Mouse (Mus musculus) intestine, embryonic 16.5 days (tissue): ENCODE measurements around the gene Sin3b. TPM values are rescaled to one million over a fixed set of nuclear protein-coding genes. Genes with fewer than 3 reads are reported as not detected.
A peak's percentile ranks its signal among the peaks of the same experiment; 100 is the strongest.

Source experiments
- ATAC-seq: fragments of 200-750 bp; cut with Nextera tagmentation; 2 replicates; pipeline ENCODE4 v1.8.0; 2017; ENCODE audit warnings: moderate TSS enrichment, moderate library complexity
- H3K27ac ChIP-seq: fragments of 300-500 bp; sonication (generic); 2 replicates; pipeline ENCODE4 v1.5.1; 2014; ENCODE audit warnings: mild to moderate bottlenecking, low read length
- H3K27me3 ChIP-seq: fragments of 300-500 bp; sonication (generic); replicated peaks from 2 replicates; pipeline ENCODE4 v1.6.1; 2014; ENCODE audit warnings: low read length, control low read depth, mixed read lengths; ENCODE audit not compliant: control insufficient read depth, insufficient read depth
- H3K36me3 ChIP-seq: fragments of 300-500 bp; sonication (generic); 2 replicates; pipeline ENCODE4 v1.6.1; 2014; ENCODE audit warnings: low read length, control low read depth; ENCODE audit not compliant: control insufficient read depth, insufficient read depth
- H3K4me1 ChIP-seq: fragments of 300-500 bp; sonication (generic); 2 replicates; pipeline ENCODE4 v1.6.1; 2014; ENCODE audit warnings: low read length, control low read depth, mixed read lengths; ENCODE audit not compliant: control insufficient read depth, insufficient read depth
- H3K4me2 ChIP-seq: fragments of 300-500 bp; sonication (generic); 2 replicates; pipeline ENCODE4 v1.6.1; 2014; ENCODE audit warnings: low read depth, low read length, control low read depth
- H3K4me3 ChIP-seq: fragments of 300-500 bp; sonication (generic); 2 replicates; pipeline ENCODE4 v1.5.1; 2014; ENCODE audit warnings: mild to moderate bottlenecking, low read length
- H3K9ac ChIP-seq: fragments of 300-500 bp; sonication (generic); 2 replicates; pipeline ENCODE4 v1.6.1; 2014; ENCODE audit warnings: low read depth, low read length
- H3K9me3 ChIP-seq: fragments of 300-500 bp; sonication (generic); 2 replicates; pipeline ENCODE4 v1.6.1; 2016; ENCODE audit warnings: low read length, control low read depth; ENCODE audit not compliant: control insufficient read depth
- WGBS: fragments of 180-500 bp; shearing (Covaris S2); extraction: QIAGEN DNeasy Blood & Tissue Kit; methylation state at CpG from one replicate; pipeline ENCODE4 v1.1.7; 2014; 5-methylcytosine and 5-hydroxymethylcytosine counted together
- polyA plus RNA-seq: library from polyadenylated mRNA; unstranded; fragments of >200 nt; fragmentation: Nextera tagmentation; extraction: Ambion mirVana; gene quantifications from 2 replicates; pipeline ENCODE4 v1.2.1, GENCODE M21; 2015

The Sin3b gene
- polyA plus RNA-seq, 1 experiment from 2014 or later, result 141 TPM

DNA sequence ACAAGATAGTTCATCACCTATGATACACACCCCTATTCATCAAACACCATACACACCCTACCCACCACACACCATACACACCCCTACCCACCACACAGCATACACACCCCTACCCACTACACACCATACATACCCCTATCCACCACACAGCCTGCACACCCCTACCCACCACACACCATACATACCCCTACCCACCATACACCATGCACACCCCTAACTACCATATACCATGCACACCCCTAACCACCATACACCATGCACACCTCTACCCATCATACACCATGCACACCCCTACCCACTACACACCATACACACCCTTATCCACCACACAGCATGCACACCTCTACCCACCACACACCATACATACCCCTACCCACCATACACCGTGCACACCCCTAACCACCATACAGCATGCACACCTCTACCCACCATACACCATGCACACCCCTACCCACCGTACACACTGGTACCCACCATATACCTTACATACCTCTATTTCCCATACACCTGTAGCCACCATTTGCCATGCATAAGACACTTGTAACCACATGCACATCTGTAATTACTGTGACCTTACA is 24.6 kb upstream of the Sin3b start:
- Histone ChIP-seq H3K9me3 (no peaks in the 10 kb centered on the region), H3K4me1 (no peaks in the 10 kb centered on the region), H3K36me3 (no peaks in the 10 kb centered on the region), H3K9ac (no peak overlapping the region), H3K27me3 (no peaks in the 10 kb centered on the region), H3K4me3 (no peak overlapping the region), H3K4me2 (no peak overlapping the region), H3K27ac (no peak overlapping the region)
- ATAC-seq, result no peak
- 93% methylated on average over 2 of the region's 2 CpGs for WGBS

DNA sequence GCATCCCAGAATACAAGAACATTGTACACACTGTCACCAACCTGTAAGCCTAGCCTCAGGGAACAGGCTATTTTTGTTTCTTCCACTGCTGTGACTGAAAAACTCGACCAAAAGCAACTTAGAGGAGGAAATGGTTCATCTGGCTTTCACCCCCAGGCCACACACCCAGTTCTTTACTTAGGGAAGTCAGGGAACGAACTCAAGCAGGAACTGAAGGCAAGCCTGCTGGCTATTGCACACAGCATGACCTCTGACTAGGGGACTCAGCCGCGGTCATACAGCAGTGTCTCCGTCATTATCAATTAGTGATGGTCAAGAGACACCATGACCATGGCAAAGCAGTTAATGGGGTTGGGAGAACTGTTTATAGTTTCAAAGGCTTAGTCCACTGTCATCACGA is 10.5 kb upstream of the Sin3b start:
- no peaks in the 10 kb centered on the region for H3K4me1 ChIP-seq
- no peaks in the 10 kb centered on the region for H3K36me3 ChIP-seq
- no peak overlapping the region for H3K4me3 ChIP-seq
- ATAC-seq, result no peak
- no peak overlapping the region for H3K4me2 ChIP-seq
- H3K27ac ChIP-seq, result no peak overlapping the region
- H3K9ac ChIP-seq, result no peak overlapping the region
- no peaks in the 10 kb centered on the region for H3K27me3 ChIP-seq
- 63% methylated on average over 6 of the region's 6 CpGs for whole genome bisulfite sequencing
- H3K9me3 ChIP-seq, result no peaks in the 10 kb centered on the region

DNA sequence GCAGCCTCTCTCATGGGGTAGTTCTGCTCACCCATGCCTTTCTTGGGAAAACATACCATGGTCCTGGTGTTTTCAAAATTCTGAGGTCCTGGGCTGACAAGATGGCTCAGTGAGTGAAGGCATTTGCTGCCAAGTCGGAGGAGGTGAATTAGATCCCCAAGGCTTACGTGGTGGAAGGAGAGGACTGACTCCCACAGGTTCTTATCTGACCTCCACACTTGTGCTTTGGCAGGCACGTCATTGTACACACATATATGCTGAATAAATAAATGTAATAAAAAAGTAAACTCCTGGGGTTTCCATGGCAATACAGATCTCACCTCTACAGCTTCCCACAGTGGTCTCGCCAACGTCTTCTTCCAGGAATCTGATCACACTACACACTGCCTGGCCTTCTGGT is 6.5 kb upstream of the Sin3b start:
- Histone ChIP-seq H3K4me1 (no peaks in the 10 kb centered on the region), H3K27ac (no peak overlapping the region), H3K4me3 (no peak overlapping the region), H3K27me3 (no peaks in the 10 kb centered on the region), H3K4me2 (no peak overlapping the region), H3K36me3 (no peaks in the 10 kb centered on the region), H3K9me3 (no peaks in the 10 kb centered on the region), H3K9ac (no peak overlapping the region)
- WGBS, result 66% methylated on average over 5 of the region's 5 CpGs
- no peak for ATAC-seq

DNA sequence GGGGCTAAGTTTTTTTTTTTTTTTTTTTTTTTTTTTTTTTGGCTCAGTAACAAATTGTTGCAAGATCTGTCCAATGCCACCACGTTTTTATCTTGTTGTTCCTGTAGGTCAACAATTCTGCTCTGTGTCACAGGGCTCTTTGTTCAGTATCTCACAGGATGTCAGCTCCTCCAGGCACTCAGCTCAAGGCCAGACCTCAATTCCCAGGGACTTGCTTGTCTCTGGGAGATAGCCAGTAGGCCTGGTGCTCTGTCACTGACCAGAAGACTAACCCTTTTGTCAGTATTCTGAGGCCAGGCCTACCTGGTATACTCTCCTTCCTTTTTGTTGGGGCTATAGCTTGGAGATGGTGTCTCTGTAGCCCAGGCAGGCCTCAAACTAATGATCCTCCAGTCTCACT is 2.5 kb upstream of the Sin3b start:
- Histone ChIP-seq H3K9me3 (no peaks in the 10 kb centered on the region), H3K27ac (no peak overlapping the region), H3K27me3 (no peaks in the 10 kb centered on the region), H3K36me3 (0 out of 2 replicates have a peak, but pooled peaks cover 3% of the 10 kb centered on the region), H3K4me1 (peaks cover 9% of the 10 kb centered on the region), H3K9ac (no peak overlapping the region), H3K4me2 (no peak overlapping the region), H3K4me3 (no peak overlapping the region)
- 11% methylated on average over 1 of the region's 1 CpGs for WGBS
- ATAC-seq, result no peak

DNA sequence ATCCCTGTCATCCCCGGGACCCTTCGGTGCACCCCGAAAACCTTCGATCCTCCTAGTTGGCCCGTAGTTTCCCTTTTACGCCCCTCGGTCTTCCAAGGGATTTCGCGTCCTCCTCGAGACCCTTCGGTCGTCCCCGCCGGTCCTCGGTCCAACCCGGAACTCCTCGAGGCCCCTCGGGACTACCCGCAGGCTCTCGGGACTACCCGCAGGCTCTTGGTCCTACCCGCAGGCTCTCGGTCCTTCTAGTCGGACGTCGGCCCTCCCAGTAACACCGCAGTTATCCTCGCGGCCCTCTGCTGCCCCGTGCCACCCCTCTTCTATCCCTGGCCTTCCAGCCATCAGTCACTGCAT is 541 bp downstream of the Sin3b start:
- WGBS, result under 1% methylated on average over 30 of the region's 30 CpGs
- Histone ChIP-seq H3K9ac (peak overlapping the region; percentile 94), H3K27me3 (no peaks in the 10 kb centered on the region), H3K36me3 (peaks cover 12% of the 10 kb centered on the region), H3K9me3 (no peaks in the 10 kb centered on the region), H3K27ac (no peak overlapping the region), H3K4me2 (peak overlapping the region; percentile 96), H3K4me3 (peak overlapping the region; percentile 88), H3K4me1 (peaks cover 9% of the 10 kb centered on the region)
- peak; percentile 53 for ATAC-seq

DNA sequence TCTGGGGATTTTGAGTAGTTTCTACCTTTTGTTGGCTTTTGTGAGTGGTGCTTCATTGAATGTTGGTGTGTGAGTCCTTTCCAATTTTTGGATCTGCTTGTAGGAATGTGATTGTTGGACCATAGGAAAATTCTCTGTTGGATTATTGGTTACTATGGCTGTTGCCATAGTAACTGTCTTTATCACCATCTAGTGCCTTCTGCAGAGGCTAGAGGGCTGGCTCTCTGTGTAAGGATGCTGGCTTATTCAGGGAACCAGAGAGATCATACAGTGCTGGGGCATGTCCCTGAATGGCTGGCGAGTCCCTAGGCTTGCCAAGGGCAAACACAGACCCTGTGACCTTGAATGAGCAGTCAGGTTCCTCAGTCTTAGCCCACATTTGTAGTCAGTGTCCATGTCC is 5.6 kb downstream of the Sin3b start:
- no peak overlapping the region for H3K4me3 ChIP-seq
- H3K27me3 ChIP-seq, result no peaks in the 10 kb centered on the region
- no peak overlapping the region for H3K9ac ChIP-seq
- no peak for ATAC-seq
- H3K9me3 ChIP-seq, result no peaks in the 10 kb centered on the region
- peaks cover 28% of the 10 kb centered on the region for H3K36me3 ChIP-seq
- H3K4me2 ChIP-seq, result no peak overlapping the region
- no peak overlapping the region for H3K27ac ChIP-seq
- H3K4me1 ChIP-seq, result peaks cover 9% of the 10 kb centered on the region
- 94% methylated on average over 1 of the region's 1 CpGs for WGBS

DNA sequence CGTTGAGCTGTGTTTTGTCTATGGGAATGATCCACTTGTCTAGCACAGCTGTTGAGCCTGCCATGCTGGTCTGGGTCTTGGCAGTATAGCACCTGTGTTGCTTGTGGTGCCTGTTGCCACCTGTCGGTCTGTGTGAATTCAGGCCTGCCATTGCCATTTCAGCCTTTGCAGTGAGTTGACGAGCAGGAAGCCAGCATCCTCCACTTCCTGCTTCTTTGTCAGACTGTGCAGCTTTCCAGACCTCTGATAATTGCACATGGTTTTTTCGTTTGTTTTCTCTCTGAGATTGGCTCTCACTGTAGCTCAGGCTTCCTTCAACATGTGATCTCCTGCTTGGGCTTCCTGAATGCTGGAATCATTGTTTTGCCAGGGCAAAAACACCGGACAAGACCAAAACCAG is 11.9 kb downstream of the Sin3b start:
- no peak for ATAC-seq
- peaks cover 38% of the 10 kb centered on the region for H3K36me3 ChIP-seq
- H3K9me3 ChIP-seq, result no peaks in the 10 kb centered on the region
- no peak overlapping the region for H3K4me2 ChIP-seq
- WGBS, result 79% methylated on average over 5 of the region's 5 CpGs
- H3K9ac ChIP-seq, result no peak overlapping the region
- H3K4me1 ChIP-seq, result no peaks in the 10 kb centered on the region; the same call in 1 of the 2 replicates
- no peaks in the 10 kb centered on the region for H3K27me3 ChIP-seq
- no peak overlapping the region for H3K4me3 ChIP-seq
- no peak overlapping the region for H3K27ac ChIP-seq

DNA sequence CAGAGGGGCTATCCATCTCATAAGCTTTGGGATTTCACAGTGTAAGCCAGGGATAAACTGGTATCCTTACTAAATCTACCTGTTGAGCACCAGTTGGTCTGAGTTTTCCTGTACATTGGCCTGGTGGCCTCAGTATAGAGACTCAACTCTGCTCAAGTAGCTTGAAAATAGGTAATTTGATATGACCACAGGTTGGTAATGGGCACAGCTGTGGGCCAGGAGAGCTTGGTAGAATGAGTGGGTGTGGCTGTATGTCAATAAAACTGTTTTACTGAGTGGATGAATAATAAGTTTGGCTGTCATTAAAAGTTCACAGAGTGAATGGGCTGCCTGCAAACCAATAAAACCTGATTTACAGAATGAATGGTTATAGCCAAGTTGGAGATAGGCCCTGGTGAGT is 13.8 kb downstream of the Sin3b start:
- H3K4me1 ChIP-seq, result no peaks in the 10 kb centered on the region; the same call in 1 of the 2 replicates
- no peak overlapping the region for H3K4me3 ChIP-seq
- no peaks in the 10 kb centered on the region for H3K27me3 ChIP-seq
- H3K4me2 ChIP-seq, result no peak overlapping the region
- no peak overlapping the region for H3K9ac ChIP-seq
- no peak for ATAC-seq
- H3K9me3 ChIP-seq, result no peaks in the 10 kb centered on the region
- H3K27ac ChIP-seq, result no peak overlapping the region
- peaks cover 36% of the 10 kb centered on the region for H3K36me3 ChIP-seq

DNA sequence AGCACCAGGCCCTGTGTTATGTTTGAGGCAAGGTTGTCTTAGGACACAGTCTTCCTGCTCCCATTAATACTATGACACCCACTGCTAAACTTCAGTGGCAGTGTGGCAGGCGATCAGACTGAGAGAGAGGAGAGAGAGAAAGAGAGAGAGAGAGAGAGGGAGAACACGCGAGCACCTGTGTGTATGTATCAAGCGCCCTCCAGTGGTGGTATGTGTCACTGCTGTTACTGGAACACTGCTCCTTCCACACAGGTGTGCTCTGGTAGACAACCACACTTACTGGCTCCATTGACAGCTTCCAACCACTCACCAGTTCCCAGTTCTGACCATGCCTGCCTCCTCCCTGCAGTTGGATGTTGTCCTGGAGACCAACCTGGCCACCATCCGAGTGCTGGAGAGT is 23.0 kb downstream of the Sin3b start:
- no peak overlapping the region for H3K9ac ChIP-seq
- peak; percentile 40 for ATAC-seq
- no peak overlapping the region for H3K4me3 ChIP-seq
- H3K4me1 ChIP-seq, result no peaks in the 10 kb centered on the region
- H3K36me3 ChIP-seq, result peaks cover 31% of the 10 kb centered on the region
- H3K27me3 ChIP-seq, result no peaks in the 10 kb centered on the region
- no peak overlapping the region for H3K27ac ChIP-seq
- H3K4me2 ChIP-seq, result no peak overlapping the region
- 39% methylated on average over 5 of the region's 5 CpGs for WGBS
- no peaks in the 10 kb centered on the region for H3K9me3 ChIP-seq

DNA sequence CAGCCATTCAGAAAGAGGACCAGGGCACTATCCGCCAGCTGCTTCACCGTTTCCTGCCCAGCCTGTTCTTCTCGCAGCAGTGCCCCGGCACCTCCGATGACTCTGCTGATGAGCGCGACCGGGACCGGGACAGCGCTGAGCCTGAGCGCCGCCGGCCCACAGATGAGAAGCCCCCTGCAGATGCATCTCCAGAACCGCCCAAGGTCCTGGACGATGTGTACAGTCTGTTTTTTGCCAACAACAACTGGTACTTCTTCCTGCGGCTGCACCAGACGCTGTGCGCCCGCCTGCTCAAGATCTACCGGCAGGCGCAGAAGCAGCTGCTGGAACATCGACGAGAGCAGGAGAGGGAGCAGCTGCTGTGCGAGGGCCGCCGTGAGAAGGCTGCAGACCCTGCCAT is 26.8 kb downstream of the Sin3b start:
- Histone ChIP-seq H3K4me1 (no peaks in the 10 kb centered on the region), H3K27me3 (no peaks in the 10 kb centered on the region), H3K4me3 (no peak overlapping the region), H3K4me2 (no peak overlapping the region), H3K9me3 (no peaks in the 10 kb centered on the region), H3K27ac (no peak overlapping the region), H3K36me3 (peaks cover 32% of the 10 kb centered on the region), H3K9ac (no peak overlapping the region)
- 92% methylated on average over 26 of the region's 26 CpGs for WGBS
- no peak for ATAC-seq
